Mouse (Mus musculus): ENCODE results near the gene Kcnj10. TPM values are rescaled to one million over a fixed set of nuclear protein-coding genes. Genes with fewer than 3 reads are reported as not detected.

Kcnj10 gene
- total and polyA plus RNA-seq, 3 experiments = 0.04 to 0.72 TPM; not detected in 1

- no peak overlapping the region for H3K27ac ChIP-seq (ENCODE audit: control insufficient read depth, low read depth, low read length)
- peaks cover 22% of the 10 kb centered on the region for H3K79me2 ChIP-seq (ENCODE audit: control insufficient read depth, insufficient read depth, low read length, poor library complexity)
- H3K4me3 ChIP-seq (ENCODE audit: control insufficient read depth in 1 of 2, insufficient read depth in 1 of 2, low read depth in 2 of 2, low read length in 2 of 2) = peak overlapping the region in 1 of 2 experiments; percentile 93; a peak in 1 of 4 replicates
- H3K9ac ChIP-seq (ENCODE audit: control insufficient read depth, low read depth, low read length, poor library complexity, severe bottlenecking) = no peak overlapping the region; the same call in 1 of the 2 replicates
- H3K9me3 ChIP-seq (replicated peaks; ENCODE audit: insufficient read depth, low read length) = no peaks in the 10 kb centered on the region
- peaks cover 2 to 10% of the 10 kb centered on the region in 2 experiments for H3K4me1 ChIP-seq (ENCODE audit: control insufficient read depth in 1 of 2, insufficient read depth in 2 of 2, low read length in 2 of 2)
- H3K36me3 ChIP-seq (ENCODE audit: control insufficient read depth in 1 of 2, insufficient read depth in 2 of 2, low read length in 2 of 2) = 0 out of 4 replicates have a peak, but pooled peaks cover 0 to 3% of the 10 kb centered on the region in 2 experiments
- no peak for DNase-seq (ENCODE audit: low read depth, low spot score)
- no peaks in the 10 kb centered on the region for H3K27me3 ChIP-seq (ENCODE audit: control insufficient read depth in 1 of 2, insufficient read depth in 2 of 2, low read length in 2 of 2)
- TF ChIP-seq TCF12 (IDR thresholded peaks at IDR 0.05; ENCODE audit: low read depth, low read length) (no peak), POLR2AphosphoS2 (IDR thresholded peaks at IDR 0.05; ENCODE audit: low read length) (no peak), UBTF (IDR thresholded peaks at IDR 0.05; ENCODE audit: borderline replicate concordance, insufficient read depth, low read depth, low read length) (no peak), CHD2 (IDR thresholded peaks at IDR 0.05; ENCODE audit: low read length) (no peak), NRF1 (IDR thresholded peaks at IDR 0.05; ENCODE audit: insufficient read depth, low read depth, low read length, poor library complexity, severe bottlenecking) (no peak), RAD21 (IDR thresholded peaks at IDR 0.05; ENCODE audit: low read depth, low read length) (no peak), USF2 (IDR thresholded peaks at IDR 0.05; ENCODE audit: borderline replicate concordance in 1 of 2, insufficient read depth in 1 of 2, low read depth in 1 of 2, low read length in 2 of 2) (no peak), RCOR1 (IDR thresholded peaks at IDR 0.05; ENCODE audit: low read depth, low read length) (no peak), MXI1 (IDR thresholded peaks at IDR 0.05; ENCODE audit: low read depth, low read length) (no peak), SIN3A (IDR thresholded peaks at IDR 0.05; ENCODE audit: low read length) (no peak), CTCF (IDR thresholded peaks at IDR 0.05 in 2 of 3, conservative IDR thresholded peaks at IDR 0.05 in 1 of 3; ENCODE audit: control insufficient read depth in 1 of 3, insufficient read depth in 1 of 3, low read depth in 2 of 3, low read length in 3 of 3, poor library complexity in 1 of 3, severe bottlenecking in 1 of 3) (no peak), MAFK (IDR thresholded peaks at IDR 0.05; ENCODE audit: borderline replicate concordance, low read depth, low read length) (no peak), USF1 (IDR thresholded peaks at IDR 0.05; ENCODE audit: low read depth, low read length) (no peak)
Measured at GRCm38 (mm10) chr1:172313613-172314411, 27.2 kb upstream of the Kcnj10 start.

DNA sequence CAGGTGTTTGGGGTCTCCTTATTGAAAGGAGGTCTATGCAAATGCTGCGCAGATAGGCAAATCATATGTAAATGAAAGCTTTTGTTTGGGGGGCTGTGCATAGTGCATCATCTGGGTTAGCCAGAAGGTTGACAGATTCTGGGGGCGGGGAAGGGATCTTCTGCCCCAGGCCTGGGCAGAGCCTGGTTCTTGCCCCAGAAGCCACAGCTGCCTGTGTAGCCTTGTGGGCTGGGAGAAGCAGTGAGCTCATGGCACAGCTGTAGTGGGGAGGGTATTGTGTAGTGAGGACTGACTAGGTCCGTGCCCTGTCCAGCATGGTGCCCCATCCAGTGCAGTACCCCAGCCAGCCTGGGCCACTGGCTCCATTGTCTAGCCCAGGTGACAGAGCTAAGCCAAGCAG, 26.1 kb upstream of the Kcnj10 start:
- Histone ChIP-seq H3K4me3 (ENCODE audit: control insufficient read depth in 1 of 2, insufficient read depth in 1 of 2, low read depth in 2 of 2, low read length in 2 of 2) (no peak overlapping the region), H3K9ac (ENCODE audit: control insufficient read depth, low read depth, low read length, poor library complexity, severe bottlenecking) (no peak overlapping the region), H3K9me3 (replicated peaks; ENCODE audit: insufficient read depth, low read length) (no peaks in the 10 kb centered on the region), H3K4me1 (ENCODE audit: control insufficient read depth in 1 of 2, insufficient read depth in 2 of 2, low read length in 2 of 2) (peaks cover 2 to 6% of the 10 kb centered on the region in 2 experiments; a peak in 3 of 4 replicates), H3K79me2 (ENCODE audit: control insufficient read depth, insufficient read depth, low read length, poor library complexity) (peaks cover 20% of the 10 kb centered on the region), H3K27ac (ENCODE audit: control insufficient read depth, low read depth, low read length) (no peak overlapping the region), H3K36me3 (ENCODE audit: control insufficient read depth in 1 of 2, insufficient read depth in 2 of 2, low read length in 2 of 2) (0 out of 4 replicates have a peak, but pooled peaks cover 0 to 3% of the 10 kb centered on the region in 2 experiments), H3K27me3 (ENCODE audit: control insufficient read depth in 1 of 2, insufficient read depth in 2 of 2, low read length in 2 of 2) (no peaks in the 10 kb centered on the region)
- no peak for TF ChIP-seq ZKSCAN1 (IDR thresholded peaks at IDR 0.05; ENCODE audit: low read depth, low read length)
- no peak for TF ChIP-seq ZC3H11A (IDR thresholded peaks at IDR 0.05; ENCODE audit: low read depth, low read length)
- no peak for TF ChIP-seq POLR2A (IDR thresholded peaks at IDR 0.05; ENCODE audit: control insufficient read depth in 1 of 2, insufficient read depth in 1 of 2, low read depth in 1 of 2, low read length in 2 of 2, poor library complexity in 1 of 2)
- no peak for TF ChIP-seq POLR2AphosphoS5 (IDR thresholded peaks at IDR 0.05; ENCODE audit: borderline replicate concordance, low read depth, low read length)
- no peak for TF ChIP-seq MYB (IDR thresholded peaks at IDR 0.05; ENCODE audit: low read depth, low read length)
- no peak for TF ChIP-seq ETS1 (IDR thresholded peaks at IDR 0.05; ENCODE audit: low read depth, low read length)
- no peak for TF ChIP-seq EP300 (IDR thresholded peaks at IDR 0.05; ENCODE audit: low read depth in 1 of 2, low read length in 2 of 2)
- no peak for TF ChIP-seq NRF1 (IDR thresholded peaks at IDR 0.05; ENCODE audit: insufficient read depth, low read depth, low read length, poor library complexity, severe bottlenecking)
- no peak for TF ChIP-seq TCF12 (IDR thresholded peaks at IDR 0.05; ENCODE audit: low read depth, low read length)
- no peak for TF ChIP-seq ELF1 (IDR thresholded peaks at IDR 0.05; ENCODE audit: low read depth, low read length)
- TF ChIP-seq E2F4 (IDR thresholded peaks at IDR 0.05; ENCODE audit: borderline replicate concordance, low read depth, low read length) = no peak
- TF ChIP-seq MYC (IDR thresholded peaks at IDR 0.05; ENCODE audit: low read depth, low read length) = no peak
- no peak for TF ChIP-seq TAL1 (IDR thresholded peaks at IDR 0.05; ENCODE audit: low read length)
- TF ChIP-seq UBTF (IDR thresholded peaks at IDR 0.05; ENCODE audit: borderline replicate concordance, insufficient read depth, low read depth, low read length) = no peak
- no peak for TF ChIP-seq RCOR1 (IDR thresholded peaks at IDR 0.05; ENCODE audit: low read depth, low read length)
- TF ChIP-seq KAT2A (conservative IDR thresholded peaks at IDR 0.05; ENCODE audit: low read depth, low read length) = no peak
- no peak for TF ChIP-seq RAD21 (IDR thresholded peaks at IDR 0.05; ENCODE audit: low read depth, low read length)
- TF ChIP-seq CHD2 (IDR thresholded peaks at IDR 0.05; ENCODE audit: low read length) = no peak
- DNase-seq (ENCODE audit: low read depth, low spot score) = no peak
